Mouse (Mus musculus): Measurements from ENCODE around the gene N4bp1.

Gene N4bp1

DNA sequence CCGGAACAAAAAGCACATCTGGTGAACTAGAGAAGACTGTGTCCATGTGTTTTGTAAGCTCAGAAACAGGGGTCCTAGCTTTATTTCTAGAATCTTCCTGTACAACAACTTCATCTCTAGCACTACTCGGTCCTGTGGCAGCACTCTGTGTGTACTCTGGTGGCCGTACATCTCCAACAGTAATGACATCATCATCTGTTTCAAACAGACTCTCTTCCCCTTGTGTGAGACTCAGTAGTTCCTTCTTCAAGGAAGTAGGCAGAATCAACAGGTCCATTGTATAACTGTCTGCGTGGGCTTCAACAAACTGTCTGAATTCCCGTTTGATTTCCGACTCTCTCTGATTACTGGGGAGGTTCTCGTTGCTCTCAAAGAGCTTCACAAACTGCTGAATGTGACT is 23.5 kb downstream of the N4bp1 start:
- in situ Hi-C loops (cut with MseI, MboI): no loop called here

DNA sequence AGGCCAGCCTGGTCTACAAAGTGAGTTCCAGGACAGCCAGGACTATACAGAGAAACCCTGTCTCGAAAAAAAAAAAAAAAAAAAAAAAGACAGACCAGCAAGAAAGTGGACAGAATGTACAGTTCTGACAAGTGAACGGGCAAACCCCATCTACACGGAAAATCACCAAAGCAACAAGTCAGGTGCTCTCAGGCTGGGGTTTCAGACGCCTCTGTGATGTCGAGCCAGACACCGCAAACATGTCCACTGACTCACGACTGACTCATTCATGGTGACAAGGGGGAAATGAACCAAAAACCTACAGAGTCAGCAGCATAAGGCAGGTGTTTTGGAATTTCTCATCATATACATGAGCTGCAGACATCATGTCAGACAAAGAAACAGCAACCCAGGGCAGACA is 28.8 kb downstream of the N4bp1 start:
- in situ Hi-C loops (cut with MseI, MboI): no loop called here

DNA sequence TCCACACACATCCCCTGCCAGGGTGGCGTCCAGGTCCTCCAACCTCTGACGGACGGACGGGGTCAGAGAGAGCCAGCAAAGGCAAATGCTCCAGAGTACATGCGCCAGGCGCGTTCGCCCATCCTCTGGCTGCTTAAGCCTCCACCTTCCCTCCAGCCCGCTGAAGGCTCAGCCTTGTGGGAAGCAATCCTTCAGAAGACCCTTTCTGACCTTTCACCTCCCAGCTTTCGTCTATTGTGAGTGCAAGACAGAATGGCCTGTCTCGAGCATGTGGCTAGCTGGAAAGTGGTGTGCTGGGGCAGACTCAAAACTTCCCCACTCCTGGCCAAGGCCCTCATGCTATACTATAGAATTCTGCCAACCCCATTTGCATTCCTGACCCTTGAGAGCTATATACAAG is 30.4 kb downstream of the N4bp1 start:
- in situ Hi-C loops (cut with MseI, MboI): no loop called here

DNA sequence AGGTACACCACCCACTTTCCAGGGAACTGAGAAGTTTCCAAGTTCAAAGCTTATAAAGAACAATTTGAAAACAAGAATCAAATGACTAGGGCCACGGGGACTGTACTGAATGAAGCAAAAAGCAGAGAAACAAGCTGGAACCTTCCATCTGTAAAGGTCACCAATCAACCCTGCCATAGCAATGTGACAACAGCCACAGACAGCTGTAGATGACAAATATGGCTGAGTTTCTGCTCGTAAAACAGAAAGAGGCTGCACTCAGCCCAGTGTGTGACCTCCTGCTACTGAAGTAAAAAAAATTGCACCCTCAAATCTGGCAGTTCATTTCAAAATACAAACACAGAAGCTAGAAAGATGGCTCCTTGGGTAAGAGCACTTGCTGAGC is 31.1 kb downstream of the N4bp1 start:
- in situ Hi-C loops (cut with MseI, MboI): no loop called here

DNA sequence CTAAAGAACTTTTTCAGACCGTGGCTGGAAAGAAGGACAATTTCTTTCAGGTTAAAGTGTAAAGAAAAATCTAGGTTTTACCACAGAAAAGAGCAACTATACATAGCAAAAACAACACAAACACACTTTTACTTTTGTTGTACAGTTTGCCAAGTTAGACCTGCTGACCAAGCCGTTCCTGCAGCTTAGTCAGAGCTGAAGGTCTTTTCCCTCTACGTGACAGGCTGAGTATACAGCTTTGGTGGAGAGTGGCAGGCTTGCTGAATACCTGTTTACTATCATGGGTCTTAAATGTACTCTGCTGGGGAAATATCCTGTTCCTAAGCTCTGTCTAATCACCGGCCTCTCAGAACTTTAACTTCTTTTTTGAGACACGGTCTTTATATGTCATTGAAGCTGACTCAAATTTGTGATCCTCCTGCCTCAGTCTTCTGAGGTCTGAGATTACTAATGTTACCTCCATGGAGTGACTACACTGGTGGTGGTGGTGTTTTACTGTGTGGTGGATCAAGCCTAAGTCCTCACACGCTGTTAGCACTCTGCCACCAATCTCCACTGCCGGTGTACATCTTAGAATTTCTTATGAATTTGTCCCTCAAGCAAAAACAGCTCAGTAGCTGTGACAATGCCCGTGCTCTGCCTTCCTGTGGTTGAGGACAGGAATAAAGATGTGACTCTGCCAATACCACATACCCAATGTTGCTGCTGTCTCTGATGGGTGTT is 31.6 kb downstream of the N4bp1 start:
- in situ Hi-C loops (cut with MseI, MboI): no loop called here

DNA sequence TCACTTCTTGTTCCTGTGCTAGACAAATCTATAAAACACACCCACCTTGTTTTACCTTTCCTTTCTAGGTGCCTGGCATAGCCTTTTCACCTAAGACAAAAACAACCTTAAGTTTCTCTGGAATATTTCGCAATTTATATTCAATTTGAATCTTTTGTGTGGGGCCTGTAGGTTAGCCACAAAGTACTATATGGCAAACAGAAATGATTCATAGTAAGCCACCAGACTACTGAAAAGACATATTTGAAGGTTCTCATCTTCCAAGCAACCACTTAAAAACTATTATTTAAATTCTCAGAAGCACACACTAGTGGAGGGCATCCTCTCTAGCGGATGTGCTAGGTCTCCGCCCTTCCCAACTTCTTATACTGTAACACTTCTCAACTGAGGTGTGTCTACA is 32.6 kb downstream of the N4bp1 start:
- in situ Hi-C loops (cut with MseI, MboI): no loop called here

DNA sequence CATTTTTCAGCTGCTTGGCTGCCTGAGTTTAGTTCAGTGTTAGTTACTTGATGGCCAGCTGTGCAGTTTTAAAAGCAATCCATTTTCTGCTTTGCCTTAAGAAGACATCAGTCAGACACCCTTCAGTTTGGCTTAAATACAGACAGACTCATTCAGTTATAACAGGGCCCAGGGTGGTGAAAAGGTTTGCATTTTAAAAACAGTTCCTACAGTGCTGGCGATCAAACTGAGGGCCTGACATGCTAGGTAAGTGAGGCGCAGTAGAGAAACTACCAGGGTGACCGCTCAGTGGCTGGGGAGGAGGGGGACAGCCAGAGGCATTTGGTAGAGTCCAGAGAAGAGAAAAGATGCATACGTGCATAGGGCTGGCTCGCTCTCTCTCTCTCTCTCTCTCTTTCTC is 36.2 kb downstream of the N4bp1 start:
- in situ Hi-C loops (cut with MseI, MboI): no loop called here

DNA sequence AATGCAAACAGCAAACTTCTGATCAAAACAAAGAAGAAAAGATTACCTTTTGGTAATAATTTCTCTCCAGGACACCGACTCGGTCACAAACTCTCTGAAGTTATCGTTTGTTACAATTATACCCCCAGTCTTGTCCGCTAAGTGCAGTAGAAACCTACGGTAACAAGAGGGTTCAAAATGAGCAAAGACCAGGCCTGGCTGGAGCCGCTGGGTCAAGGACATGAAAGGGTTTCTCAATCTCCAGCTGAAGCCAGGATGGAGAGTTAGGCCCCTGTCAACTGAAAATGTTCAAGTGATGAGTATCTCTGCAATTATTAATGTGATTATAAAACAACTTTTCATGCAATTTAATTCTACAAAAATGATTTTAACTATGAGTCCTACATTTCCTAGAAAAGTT is 36.7 kb downstream of the N4bp1 start:
- in situ Hi-C loops (cut with MseI, MboI): no loop called here

DNA sequence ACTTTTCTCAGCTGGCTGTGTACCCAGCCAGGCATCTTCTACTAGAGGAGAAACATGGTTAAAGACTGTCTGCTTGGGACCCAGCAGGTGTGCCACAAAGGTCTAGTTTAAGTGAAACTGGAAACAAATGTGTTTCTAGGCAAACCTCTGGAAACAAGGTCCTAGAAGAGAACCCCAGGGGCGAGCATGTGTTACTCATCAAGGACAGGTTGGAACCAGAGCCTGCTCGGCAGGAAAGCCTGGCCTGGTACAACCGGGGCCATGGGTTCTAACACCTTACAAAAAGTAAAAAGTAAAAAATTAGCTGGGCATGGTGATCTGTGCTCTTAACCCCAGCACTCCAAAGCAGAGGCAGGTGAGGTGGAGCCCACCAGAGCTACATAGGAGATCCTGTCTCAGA is 38.0 kb downstream of the N4bp1 start:
- in situ Hi-C loops (cut with MseI, MboI): no loop called here

DNA sequence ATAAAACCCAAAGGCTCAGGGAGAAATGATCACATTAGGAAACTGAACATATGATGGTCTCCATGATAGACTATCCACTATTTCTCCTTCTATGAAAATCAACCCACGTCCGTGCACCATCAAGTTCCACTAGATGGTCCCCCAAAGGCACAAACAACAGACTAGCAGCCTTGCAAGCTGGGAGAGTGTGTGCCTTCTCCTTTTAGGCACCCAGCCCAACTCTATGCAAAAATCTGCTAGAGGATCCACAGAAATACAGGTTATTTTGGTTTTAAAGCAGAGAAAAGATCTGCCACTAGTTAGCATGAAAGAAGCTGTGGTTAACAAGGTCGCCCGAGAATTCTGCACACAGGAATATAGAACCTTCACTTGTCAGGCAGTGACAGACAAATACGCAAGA is 39.2 kb downstream of the N4bp1 start:
- in situ Hi-C loops (cut with MseI, MboI): no loop called here

DNA sequence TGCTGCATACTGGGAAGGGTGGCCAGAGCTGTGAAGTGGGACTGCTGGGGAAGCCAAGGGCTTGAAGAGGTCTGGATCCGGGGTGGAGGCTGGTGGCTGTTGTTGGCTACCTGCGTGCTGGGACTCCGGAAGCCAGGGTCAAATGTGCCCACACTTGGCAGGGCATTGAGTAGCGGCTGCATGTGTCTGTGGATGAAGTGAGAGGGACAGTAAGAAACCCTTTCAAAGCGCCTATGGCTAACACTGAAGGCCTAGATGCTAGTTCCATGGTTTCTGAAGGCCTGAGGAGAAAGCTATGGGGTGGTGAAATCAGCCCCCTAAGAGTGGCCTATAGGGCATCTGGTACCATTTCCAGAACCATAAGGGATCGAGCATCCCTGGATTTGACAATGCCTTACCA is 40.2 kb downstream of the N4bp1 start:
- in situ Hi-C loops (cut with MseI, MboI): no loop called here

DNA sequence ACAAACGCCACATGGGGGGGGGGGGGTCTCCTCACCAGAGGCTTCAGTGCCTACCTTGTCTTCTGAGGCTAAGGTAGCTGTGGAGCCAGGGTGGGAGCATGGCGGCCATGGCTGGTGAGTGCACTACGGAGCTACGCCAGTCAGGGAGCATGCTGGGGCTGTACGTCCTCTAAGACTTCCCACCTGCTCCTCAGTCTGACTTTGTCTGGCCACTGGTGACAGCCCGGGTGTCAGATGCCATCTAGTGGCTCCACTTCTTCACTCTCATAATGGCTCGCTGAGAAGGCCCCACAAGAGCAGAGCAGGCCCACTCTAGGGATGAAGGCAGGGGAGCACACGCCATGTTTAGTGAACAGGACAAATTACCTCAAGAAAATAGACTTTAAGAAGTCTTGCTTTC is 41.2 kb downstream of the N4bp1 start:
- in situ Hi-C loops (cut with MseI, MboI): no loop called here

DNA sequence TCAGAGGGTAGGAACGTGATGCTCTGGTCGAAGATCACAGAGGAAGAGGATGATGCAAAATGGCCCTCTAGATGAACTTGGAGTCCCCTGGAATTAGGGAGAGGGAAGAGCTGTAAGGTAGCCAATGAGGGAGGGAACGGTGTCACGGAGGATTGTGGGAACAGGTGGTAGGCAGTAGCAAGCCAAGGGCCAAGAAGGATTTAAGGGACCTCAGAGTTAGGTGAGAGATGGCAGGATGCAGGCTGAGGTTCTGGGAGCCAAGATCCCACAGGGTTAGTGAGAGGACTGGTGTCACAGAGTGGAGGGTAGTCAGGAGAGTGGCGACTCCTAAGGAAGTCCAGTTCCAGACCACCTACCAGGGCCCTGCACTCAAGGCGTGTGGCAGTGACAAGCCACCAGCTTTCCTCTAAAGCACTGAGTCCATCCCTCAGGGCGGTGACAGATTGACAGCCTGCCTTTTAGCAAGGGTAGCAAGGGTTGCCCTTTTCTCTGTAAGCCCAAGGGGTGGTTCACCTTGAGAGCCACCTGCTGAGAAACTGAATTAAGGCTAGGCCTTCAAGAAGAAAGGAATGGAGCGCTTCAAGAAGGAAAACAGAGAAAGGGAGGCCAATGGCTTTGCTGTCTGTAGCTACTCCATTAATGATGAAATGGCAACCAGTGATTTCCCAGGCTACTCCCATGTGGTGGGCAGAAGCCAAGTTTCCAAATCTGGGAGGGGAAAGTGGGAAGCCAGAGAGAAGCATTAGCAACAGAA is 43.3 kb downstream of the N4bp1 start:
- in situ Hi-C loops (cut with MseI, MboI): no loop called here

DNA sequence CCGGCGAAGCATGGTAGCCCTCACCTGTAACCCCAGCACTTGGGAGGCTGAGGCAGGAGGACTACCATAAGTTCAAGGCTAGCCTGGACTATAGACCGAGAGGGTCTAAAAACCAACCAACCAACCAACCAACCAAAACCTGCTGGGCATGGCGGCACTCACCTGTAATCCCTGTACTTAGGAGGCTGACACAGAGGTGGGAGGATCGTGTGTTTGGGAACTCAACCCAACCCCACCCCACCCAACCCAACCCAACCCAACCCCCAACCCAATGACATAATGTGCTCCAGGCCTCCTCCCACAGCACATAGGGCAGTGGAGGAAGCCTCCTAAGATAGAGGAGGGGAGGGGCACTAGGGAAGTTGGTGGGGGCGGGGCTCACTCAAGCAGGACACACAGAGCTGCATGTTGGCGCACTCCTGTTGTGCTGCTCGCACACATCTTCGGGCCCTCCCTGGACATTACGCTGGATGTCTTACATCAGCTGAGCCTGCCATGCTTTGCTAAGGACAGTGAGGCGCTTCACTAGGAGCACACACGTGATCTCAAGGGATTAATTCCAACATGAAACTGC is 44.9 kb downstream of the N4bp1 start:
- in situ Hi-C loops (cut with MseI, MboI): no loop called here

DNA sequence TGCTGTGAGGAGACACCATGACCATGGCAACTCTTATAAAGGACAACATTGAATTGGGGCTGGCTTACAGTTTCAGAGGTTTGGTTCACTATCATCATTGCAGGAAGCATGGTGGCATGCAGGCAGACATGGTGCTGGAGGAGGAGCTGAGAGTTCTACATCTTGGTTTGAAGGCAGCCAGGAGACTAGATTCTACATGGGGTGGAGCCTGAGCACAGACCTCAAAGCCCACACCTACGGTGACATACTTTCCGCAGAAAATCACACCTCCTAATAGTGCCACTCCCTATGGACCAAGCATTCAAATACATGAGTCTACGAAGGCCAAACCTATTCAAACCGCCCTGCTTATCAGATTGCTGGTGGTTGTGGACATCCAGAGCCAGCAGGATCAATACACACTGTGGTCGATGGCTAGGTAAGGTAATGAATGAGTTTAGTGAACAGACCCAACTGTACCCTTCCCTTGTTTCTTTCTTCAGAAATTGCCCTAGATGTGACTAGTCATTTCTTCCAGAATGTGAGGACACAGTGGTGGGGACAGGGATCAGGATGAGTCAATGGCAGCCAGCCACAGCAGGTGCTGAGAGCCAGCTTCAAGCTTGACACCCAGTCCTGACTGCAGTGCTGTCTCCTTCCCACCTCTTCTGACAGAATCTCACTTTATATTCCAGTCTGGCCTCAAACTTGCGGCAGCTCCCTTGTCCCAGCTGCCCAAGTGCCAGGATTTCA is 46.2 kb downstream of the N4bp1 start:
- in situ Hi-C loops (cut with MseI, MboI): no loop called here

DNA sequence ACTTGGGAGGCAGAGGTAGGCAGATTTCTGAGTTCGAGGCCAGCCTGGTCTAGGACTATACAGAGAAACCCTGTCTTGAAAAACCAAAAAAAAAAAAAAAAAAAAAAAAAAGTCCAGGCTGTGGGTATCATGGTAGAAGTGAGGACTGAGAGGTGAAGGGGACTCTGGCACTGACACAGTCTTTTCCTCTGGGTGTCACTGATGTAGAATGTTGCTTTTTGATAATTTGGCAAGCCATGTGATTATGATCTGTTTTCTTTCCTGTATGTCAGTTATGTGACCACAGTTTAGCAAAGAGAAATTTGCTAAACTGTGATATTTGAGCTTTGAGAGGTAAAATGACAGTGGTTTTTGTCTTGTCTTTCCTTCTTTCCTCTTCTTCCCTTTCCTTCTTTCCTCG is 47.8 kb downstream of the N4bp1 start:
- in situ Hi-C loops (cut with MseI, MboI): no loop called here

DNA sequence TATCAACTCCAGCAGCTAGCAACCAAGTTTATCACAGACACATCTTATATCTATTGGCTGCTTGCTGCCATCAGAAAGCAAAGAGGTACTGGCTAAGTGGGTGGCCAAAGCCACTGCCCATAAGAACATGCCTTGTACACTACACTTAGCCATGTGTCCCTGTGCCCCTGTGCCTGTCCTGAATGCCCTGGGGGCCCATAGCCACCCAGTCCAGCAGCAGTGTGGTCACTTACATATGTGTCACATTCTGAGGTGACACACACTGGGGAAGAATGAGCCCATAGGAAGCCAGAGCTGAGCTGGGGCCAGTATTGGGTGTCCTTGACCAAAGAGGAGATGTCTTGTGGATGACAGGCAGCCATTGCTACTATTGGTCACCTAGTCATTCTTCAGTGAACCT is 49.2 kb downstream of the N4bp1 start:
- in situ Hi-C loops (cut with MseI, MboI): no loop called here

DNA sequence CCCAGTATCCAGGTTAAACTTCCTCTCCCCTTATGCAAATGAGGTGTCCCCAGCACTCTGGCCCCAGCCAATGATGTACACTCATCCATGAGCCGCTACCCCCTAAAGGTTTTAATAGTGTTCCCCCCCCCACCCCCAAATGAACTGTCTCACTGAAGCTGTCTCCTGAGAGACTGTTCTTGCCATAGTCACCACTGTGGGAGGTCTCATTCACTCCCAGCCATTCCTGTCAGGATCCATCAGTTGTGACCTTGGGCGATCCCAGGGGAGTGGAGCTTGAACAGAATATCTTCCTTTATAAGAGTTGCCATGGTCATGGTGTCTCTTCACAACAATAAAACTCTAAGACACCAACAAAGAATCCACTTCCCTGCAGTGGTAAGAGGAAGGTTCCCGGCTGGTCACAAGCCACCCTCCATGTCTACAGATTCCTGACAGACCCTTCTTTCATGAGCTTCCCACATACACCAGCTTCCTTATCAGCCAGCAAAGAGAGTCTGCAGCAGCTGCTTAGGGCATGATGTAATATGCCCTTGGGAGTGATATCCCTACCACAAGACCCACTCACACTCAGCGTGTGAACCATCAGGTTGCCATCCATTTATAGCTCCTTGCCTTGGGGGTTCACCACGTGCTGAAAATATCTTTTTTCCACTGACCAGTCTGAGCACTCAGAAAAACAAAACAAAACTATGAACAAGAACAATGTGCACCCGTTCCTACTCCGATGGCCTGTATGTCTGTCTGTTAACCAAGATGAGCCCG is 50.4 kb downstream of the N4bp1 start:
- in situ Hi-C loops (cut with MseI, MboI): no loop called here

DNA sequence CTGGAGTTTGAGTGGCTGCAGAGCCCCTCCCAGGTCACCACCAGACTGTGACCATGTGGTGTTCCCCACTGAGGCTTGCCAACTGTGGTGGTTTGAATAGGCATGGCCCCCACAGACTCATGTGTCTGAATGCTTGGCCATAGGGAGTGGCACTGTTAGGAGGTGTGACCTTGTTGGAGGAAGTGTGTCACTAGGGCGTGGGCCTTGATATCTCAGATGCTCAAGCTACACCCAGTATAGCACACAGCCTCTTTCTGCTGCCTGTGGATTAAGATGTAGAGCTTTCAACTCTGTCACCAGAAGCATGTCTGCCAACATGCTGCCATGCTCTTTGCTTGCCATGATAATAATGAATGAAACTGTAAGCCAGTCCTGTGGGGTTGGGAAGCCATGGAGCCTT is 51.1 kb downstream of the N4bp1 start:
- in situ Hi-C loops (cut with MseI, MboI): no loop called here

DNA sequence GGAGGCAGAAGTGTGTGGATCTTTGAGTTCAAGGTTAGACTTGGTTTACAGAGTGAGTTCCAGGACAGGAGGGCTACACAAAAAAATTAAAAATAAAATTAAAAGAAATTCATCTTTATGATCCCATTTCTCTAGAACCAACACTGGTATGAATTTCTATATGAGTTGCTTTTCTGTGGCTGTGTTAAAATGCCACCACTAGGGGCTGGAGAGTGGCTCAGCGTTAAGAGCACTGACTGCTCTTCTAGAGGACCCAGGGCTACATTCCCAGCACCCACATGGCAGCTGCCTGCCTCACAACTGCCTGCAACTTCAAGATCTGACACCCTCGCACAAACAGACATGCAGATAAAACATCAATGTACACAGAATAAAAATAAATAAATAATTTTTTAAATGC is 56.1 kb downstream of the N4bp1 start:
- in situ Hi-C loops (cut with MseI, MboI): loop anchor here in 1 of 2 experiments (5.0 kb wide), 1 partner anchor 73 kb away; no protein-coding TSS in a partner anchor

DNA sequence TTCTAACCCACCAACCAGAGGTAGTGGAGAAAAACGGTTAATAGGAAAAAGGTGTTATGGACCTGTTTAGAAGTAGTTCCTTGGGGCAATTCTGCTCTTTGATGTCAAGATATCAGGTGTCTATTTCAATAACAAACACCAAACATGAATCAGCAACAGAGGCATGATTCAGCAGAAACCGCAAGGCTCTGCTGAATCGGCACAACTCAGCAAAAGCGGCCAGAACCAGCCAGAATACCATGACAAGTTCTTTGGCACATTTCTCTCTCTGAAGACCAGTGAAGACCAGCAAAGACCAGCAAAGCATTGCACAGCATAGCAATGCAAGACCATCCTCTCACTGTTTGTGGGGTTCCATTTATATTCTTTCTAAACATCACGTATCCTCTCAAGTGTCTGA is 57.9 kb downstream of the N4bp1 start:
- in situ Hi-C loops (cut with MseI, MboI): loop anchor here in 1 of 2 experiments (5.0 kb wide), 1 partner anchor 75 kb away; no protein-coding TSS in a partner anchor
